Mouse (Mus musculus) urinary bladder, postnatal 14 days (tissue): ENCODE results near the gene Sh3bp2.
A peak's percentile ranks its signal among the peaks of the same experiment; 100 is the strongest.

Source experiments
- DNase-seq: peaks from one replicate; pipeline ENCODE4 v3.0.0; 2021; ENCODE audit warnings: low spot score

Gene Sh3bp2

DNA sequence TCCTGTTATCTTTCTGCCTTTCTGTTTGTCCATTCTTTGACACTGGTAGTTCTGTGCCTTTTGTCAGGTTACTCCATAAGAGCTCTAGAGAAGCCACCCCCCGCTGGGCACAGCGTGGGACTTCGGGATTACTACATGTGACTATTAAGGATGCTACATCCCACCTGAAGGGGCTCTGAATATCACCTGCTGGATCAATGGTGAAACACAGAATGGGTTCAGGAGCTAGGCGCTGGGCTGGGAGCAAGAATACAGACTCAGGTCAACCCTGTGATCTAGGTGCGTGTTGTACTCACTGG is 788 bp downstream of the Sh3bp2 start:
- DNase-seq, result no peak

DNA sequence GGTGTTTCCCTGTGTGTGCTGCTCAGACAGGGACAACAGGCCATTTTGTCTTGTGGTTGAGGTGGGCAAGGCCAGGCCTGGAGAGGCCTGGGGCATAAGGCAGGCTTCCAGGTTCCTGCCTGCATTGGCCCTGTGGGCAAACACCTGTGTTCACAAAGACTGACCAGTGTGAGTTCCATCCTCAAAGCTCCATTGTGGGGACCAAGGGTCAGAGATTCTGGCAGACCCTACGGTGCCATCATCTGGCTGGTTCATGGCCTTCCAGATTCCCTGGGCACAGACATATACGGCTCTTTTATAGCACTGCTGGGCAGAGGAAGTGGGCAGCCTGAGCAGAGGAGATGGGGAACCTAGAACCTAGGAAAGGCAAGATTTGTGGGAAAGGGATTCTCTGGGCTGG is 1.7 kb downstream of the Sh3bp2 start:
- no peak for DNase-seq

DNA sequence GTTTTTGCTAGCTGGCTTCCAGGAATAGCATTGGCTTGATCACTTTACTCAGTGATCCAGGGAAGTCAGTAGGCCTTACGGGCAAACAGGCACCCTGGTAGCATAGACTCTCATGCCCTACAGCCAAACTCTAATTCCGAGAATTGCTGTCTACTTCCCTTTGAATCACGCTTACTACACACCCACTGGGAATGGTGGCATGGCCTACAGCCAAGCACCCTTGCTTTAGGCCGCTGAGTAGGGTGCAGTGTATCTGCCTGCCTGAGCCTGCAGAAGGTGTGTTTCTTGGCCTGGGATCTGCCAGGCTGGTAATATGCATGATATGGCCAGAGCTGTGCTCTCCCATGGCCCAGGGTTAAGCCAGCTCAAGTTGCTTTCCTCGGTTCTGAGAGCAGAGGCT is 3.1 kb downstream of the Sh3bp2 start:
- peak; percentile 35 for DNase-seq

DNA sequence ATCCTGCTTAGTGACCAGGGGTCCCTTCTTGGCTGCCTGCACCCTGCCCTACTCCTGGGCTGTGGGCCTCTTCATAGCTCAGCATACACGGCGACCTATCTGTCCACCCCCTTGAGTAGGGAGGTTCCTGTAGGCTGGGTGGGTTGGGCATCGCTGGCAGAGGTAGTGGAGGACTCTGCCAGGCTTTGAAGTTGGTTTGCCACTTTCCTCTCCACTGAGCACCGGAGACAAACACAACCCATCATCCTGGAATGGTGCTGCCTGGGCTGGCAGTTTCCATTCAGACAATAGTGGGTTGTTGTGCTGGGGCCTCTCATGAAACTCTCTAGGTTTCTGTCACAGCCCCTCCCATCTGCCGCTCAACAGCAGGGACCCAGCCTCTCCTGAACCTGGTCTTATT is 4.5 kb downstream of the Sh3bp2 start:
- DNase-seq, result no peak

DNA sequence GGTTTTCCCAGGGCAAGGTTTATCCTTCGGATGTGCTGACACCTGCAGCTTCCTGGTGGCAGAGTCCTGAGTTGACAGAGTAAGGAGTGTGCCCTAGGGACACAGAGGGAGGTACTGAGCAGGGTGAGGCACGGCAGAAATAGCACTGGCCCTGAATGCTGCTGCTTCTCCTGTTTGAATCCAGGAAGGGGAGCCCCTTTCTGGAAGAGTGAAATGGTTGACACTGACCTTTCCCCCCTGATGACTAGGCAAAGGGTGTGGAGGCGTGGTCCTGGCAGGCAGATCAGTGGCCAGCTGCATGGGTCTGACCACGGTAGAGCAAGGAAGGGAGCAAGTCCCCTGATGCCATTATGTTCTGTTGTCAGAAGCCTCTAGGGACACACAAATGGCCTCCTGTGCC is 5.0 kb downstream of the Sh3bp2 start:
- DNase-seq, result no peak

DNA sequence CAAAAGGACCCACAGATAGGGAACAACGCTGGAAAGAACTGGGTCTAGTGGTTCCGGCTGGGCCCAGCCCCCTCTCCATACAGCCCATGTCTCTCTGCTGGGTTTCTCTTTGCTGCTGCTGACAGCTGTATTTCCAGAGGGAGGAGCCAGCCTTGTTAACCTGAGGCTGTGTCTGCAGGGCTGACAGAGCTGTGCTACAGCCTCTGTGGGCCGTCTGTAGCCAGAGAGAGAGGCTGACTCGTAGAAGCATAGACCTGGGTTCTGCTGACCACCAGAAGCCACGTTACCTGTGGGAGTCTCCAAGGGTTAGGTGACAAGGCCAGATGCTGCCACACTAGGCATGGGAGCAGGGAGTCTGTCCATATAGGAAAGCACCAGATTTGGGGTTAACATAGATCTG is 7.4 kb downstream of the Sh3bp2 start:
- DNase-seq, result no peak

DNA sequence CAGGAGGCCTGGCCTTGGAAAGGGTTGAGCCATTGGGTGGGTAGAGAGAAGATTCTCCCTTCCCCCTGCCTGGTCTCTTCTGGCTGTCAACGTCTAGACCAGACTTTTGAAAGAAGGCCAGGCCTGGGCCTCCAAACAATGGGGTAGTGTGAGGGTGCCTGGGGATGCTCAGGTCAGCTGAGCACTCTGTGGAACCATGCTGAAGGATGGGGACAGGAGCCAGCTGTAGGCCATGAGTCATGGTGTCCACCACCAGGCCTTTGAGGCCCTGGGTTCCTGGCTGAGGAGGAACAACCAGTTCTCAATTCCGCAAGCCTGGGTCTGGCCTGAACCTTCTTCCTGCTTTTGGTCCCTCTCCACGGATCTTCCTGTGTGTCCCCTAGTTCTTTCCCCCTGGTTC is 8.2 kb downstream of the Sh3bp2 start:
- DNase-seq, result no peak

DNA sequence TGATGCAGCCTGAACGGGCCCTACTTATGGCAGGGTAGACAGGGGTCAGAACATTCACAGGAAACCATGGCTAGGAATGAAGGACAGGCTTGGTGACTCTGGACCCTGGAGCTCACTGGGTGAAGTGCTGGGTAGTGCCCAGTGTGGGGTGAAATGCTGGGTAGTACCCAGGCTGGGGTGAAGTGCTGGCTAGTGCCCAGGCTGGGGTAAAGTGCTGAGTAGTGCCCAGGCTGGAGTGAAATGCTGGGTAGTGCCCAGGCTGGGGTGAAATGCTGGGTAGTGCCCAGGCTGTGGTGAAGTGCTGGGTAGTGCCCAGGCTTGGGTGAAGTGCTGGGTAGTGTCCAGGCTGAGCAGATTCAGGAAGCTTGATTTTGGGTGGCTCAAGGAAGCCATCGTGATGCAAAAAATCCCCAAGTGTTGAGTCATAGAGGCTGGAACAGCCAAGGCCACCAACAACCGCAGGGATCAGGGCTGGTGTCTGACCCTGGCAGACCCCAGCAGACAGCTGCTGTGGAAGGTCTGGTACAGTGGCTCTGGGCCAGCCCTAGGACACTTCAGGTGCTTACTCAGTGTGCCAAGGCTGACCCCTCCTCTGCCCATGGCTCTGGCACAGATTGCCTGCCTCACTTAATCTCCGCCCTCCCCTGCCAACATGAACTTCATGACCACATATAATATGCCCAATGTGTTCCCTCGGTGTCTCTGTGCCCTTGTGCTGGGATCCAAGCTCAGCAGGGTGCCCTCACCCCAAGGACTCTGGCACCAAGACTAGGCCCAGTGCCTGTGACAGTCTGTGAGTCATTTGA is 9.3 kb downstream of the Sh3bp2 start:
- no peak for DNase-seq

DNA sequence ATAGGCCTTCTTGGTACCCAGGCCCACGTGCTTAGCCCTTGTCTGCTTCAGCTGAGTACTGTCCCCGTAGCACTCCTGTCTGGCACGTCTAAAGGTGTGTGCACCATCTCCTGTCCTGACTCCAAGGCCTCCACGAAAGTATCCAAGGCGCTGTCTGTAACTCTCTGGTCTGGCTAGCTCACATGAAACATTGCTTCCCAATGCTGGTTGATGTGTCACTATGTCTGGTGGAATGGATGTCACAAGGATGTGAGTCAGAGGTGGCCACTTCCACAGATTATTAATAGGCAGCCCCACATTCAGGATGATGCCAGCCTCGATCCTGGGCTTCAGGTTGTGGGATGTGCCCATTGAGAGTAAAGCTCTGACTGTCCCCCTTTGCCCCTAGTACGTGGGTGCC is 10.2 kb downstream of the Sh3bp2 start:
- DNase-seq, result no peak

DNA sequence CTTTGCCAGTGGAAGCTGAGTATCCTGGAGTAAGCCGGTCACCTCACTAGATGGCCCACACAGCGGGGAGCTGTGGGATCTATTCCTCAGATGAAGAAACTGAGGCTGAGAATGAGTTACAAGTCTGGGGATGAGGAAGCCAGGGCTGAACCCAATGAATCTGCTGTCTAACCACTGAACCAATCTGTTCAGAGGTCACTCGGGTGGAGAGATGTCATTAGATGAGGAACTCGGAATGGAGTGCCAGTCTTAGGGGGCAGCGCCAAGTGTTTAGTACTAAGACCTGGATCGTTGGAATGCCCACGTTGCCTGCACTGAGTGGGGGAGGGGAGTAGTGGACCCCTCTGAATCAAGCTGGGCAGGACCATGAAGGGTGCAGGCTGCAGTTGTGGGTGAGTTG is 12.4 kb downstream of the Sh3bp2 start:
- DNase-seq, result no peak

DNA sequence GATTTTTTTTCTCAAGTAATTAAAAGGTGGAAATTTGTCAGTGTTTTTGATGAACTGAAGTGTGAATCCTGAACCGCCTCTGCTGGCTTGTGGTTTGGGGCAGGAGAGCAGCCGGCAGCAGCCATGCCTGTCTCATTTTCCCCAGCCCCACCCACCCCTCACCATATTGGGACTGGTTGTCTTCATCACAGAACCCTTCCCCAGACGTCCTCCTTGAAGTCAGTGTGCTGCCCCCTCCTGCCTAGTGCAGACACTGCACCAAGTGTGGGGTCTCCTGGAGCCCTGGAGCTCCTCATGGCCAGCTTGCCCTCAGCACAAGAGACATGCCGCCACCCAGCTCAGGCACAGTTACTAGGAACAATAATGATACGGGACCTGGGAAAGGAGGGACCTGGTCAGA is 12.9 kb downstream of the Sh3bp2 start:
- DNase-seq, result no peak

DNA sequence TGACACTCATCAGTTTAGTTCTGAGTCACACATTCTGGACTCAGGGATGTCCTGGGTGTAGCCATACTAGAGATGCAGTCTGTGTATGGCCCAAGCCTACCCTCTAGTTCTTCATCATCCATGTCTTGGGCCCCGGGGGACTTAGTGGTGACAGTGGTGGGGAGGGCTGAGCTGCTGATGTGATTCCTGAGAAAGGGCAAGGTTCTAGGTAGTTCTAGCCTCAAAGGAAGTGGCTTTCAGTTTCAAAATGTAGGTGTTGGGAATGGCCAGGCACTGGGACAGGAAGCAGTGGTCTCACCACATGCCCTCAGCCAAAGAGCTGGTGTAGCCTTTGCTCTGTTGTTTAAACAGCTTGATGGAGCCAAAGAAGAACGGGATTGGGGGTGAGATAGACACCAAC is 13.5 kb downstream of the Sh3bp2 start:
- DNase-seq, result no peak

DNA sequence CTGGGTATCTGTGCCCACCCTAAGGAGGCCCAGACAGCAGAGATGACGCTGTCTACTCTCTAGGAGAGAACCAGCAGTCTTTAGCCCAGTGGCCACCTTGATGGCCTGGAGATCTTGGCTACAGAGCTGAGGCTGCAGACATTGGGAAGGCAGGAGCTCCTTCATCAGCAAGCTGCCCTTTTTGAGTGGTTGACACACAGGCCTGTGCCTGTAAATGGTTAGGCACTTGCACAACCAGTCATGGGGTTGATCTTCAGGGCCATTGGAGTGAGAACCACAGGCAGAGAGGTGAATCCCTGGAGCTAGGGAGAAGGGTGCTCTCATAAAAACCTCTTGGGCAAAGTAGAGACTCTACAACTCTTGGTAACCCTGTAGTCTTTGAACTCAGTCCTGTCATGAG is 16.5 kb downstream of the Sh3bp2 start:
- no peak for DNase-seq

DNA sequence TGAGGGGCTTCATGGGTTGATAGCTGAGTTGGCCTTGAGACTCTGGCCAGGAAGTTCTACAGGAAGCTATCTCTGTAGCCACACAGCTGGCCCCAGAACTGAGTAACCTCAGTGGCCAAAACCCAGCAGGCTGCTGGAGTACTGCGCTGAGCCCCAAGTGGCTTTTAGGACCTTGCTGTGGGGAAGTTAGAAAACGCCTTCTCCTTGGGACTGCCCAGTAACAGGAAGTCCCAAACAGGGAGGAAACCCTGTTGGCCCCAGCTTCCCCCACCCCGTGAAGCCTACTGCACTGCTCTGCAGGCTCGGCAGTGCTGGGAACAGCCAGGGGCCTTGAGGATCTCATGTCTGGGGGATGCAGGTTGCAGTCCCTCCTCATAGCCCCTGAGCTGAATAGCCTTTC is 17.5 kb downstream of the Sh3bp2 start:
- DNase-seq, result no peak

DNA sequence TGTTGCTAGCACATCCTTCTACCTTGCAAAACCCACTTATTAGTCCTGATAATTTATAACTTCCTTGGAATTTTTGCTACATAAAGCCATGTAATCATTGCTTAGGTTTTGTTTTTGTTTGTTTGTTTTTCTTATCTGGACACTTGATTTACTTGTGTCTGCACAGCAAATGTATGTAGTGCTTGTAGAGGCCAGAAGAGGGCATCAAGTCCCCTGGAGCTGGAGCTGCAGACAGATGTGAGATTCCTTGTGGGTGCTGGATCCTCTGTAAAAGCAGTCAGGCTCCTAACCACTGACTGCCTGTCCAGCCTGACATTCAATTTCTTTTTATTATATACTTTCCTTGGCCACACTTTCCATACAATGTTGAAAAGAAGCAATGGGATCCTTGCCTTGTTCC is 21.8 kb downstream of the Sh3bp2 start:
- peak; percentile 43 for DNase-seq

DNA sequence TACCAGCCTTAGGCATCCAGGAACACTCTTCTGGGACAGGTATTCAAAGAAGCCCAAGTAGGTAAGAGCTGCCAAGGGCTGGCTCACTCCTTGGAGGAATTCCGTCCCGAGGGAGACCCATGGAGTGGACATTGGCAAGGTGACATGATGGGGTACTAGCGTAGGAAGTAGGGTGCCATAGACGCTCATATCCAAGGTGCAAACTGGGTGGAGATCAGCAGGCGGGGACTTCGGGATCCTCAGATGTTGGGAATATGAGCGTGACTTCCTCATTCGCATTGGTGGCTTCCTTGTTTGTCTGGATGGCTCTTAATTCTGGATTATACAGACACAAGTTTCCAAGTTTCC is 23.5 kb downstream of the Sh3bp2 start:
- no peak for DNase-seq

DNA sequence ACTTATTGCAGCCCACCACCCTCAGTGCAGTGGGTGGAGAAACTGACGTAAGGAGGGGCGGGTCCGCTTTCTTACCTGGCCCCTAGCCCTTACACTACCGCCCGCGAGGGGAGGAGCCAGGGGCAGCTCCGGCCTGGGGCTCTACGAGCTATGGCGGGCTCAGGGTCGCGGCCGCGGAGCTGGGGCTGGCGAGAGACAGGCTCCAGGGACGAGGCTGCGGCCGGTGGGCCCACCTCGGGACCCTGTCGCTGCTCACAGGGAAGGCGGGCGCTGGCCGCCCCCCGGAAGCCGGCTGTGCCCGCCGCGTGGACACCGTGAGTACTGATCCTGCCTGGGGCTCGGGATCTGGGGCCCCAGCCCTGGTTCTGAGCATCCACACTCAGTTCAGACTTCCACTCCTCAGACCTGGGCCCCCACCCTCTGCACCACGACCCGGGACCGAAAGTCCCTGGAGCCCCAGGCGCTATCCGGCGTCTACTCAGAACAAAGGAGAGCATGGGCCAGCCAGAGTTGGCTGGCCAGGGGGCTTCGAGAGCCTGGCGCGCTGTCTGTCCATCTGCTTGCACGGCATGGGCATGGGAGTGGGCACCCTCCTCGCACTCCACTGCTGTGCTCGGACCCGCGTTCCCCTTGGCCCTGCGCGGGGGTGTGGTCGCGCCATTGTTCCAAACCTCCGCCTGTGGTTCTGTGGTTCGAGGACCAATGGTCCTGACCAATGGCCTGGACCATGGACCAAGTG is 24.0 kb downstream of the Sh3bp2 start:
- peak; percentile 58 for DNase-seq

DNA sequence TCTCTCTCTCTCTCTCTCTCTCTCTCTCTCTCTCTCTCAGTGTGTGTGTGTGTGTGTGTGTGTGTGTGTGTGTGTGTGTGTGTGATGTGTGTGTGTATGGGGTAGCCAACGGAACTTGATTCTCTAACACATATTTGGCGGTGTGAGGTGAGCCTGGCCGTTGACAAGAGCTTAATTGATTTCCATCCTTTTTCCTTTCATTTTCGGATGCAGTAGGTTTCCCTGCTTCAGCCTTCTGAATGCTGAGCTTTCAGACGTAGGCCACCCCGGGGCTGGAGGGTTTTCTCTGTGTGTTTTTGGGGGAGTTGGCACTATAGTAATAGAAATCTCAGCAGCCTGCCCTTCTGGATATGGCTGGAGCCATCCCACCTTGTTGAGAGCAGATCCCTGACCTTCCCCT is 24.6 kb downstream of the Sh3bp2 start:
- DNase-seq, result no peak

DNA sequence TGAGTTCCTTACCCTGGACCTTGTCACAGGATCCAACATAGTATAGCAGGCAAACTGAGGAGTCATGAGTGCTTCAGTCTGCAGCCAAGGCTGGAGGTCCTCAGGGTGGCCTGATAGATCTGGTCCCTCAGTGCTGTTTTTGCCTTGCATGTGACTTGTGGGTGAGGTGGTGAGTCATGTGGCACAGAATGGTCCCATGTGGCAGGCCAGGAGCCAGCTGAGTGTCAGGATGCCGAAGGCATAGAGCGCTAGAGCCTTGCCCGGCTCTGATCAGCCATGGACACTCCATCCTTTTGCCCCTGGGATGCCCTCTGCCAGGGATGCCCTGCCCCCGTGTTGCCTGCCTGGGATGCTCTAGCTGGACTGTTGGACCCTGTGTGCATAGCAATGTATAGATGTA is 26.2 kb downstream of the Sh3bp2 start:
- DNase-seq, result no peak

DNA sequence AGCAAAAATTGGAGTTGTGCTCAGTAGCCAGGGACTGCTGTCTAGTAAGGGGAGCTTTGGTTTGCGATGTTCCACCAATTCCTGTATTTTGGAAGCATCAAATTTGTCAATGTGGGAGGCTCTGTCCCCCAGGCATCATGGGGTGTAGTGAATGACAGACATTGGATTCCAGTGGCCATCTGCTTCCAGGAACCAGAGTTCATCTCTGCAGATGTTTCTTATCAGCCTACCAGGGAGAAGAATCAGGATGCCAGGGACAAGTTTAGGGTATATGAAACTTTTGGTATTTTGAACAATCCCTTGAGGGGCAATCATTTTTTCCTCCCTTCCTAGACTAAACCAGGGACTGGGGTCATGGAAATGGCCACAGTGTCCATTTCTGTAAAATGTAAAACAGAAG is 38.2 kb downstream of the Sh3bp2 start:
- DNase-seq, result no peak

DNA sequence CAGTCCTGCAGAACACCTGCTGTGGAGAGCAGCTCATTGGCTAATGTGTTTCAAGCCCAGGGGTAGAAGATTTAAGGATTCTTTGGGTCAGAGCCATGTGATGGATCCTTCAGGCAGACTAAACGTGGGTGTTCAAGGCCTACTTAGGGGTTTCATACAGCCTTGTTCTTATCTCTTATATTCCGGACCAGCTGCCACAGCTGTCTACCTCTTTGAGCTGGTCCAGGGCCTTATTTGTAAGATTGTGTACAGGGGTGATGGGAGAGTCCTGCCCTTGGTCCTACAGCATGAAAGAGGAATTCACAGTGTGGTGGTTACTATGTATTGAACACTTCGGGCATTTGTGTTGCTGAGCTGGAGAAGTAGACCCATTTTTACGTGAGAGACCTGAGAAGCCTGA is 38.7 kb downstream of the Sh3bp2 start:
- no peak for DNase-seq

DNA sequence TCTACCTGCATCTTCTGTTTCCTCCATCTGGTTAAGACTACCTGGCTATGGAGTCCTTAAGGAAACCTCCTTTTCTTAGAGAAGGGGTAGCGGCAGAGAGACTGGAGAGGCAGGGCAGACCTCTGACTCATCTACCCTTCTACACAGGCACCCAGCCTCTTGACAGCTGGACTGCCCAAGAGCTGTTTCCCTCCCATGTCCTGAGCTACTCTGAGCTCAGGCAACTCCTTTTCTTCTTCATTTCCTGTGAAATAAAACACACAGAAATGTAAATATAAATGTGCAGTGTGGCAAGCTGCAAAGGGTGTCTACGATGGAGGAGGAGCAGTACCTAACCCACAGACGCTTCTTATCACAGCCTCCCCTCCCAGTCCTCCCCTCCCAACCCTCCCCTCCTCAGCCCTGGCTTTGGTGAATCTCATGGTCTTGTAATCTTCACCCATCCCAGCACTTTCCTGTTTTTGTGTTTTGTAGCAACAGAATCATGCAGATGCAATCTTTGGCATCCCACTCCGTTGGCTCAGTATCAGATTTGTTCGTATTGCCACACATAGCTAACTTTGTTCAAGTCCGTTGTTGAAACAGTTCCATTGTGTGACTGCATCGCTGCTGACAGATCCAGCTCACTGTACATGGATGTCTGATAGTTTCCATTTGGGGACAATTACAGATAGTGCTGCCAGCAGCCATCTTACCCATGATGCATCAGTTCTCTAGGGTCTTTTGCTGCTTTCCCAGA is 40.1 kb downstream of the Sh3bp2 start:
- DNase-seq, result peak; percentile 79

DNA sequence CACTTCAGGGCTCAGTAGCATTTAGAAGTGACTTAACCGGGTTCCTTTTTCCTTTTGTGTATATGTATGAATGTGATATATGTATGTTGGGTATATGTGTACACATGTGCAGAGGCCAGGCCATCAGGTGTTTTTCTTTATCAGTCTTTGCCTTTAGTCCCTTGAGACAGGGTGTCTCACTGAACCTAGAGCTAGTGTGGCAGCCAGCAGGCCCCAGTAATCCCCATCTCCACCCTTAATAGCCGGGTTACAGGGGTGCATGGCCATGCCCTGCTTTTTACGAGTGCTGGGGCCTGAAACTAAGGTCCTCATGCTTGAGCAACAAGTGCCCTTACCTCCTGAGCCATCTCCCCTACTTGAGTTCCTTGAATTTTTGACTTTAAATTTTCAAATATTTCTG is 45.9 kb downstream of the Sh3bp2 start:
- DNase-seq, result no peak
